Mouse (Mus musculus) embryo, embryonic 10.5 days (tissue): Measurements from ENCODE around the gene Dscam.

Source experiments
- DNase-seq: peaks from one replicate; pipeline ENCODE4 v3.0.0-alpha.2; 2015; ENCODE audit warnings: low spot score

Dscam gene

GRCm38 (mm10) chr16:96558341-96558740, 612.2 kb downstream of the Dscam start:
- no peak for DNase-seq

- DNase-seq, result no peak
These were observed 613.9 kb downstream of the Dscam start for GRCm38 (mm10) chr16:96556621-96557020.

GRCm38 (mm10) chr16:96555412-96555811, 615.1 kb downstream of the Dscam start:
- no peak for DNase-seq

- DNase-seq, result no peak
These were observed 617.9 kb downstream of the Dscam start for GRCm38 (mm10) chr16:96552680-96553079.

GRCm38 (mm10) chr16:96541056-96541455, 629.5 kb downstream of the Dscam start:
- DNase-seq, result no peak
